Mouse (Mus musculus) bone marrow macrophage, adult 2 months (primary cell): ENCODE measurements around the gene Smc2.
"Not testable (repeated sequence)": the region's sequence is repeated elsewhere in the genome, so short reads cannot be mapped to it uniquely, and the experiment has no call there.

Experiments used
- CTCF ChIP-seq: IDR thresholded peaks from 2 replicates; pipeline ENCODE4 v1.5.1; 2012; ENCODE audit warnings: low read depth, mild to moderate bottlenecking, low read length, moderate library complexity
- POLR2A ChIP-seq: IDR thresholded peaks from 2 replicates; pipeline ENCODE4 v1.6.1; 2012; ENCODE audit warnings: mild to moderate bottlenecking, low read depth, low read length, borderline replicate concordance

- not testable (repeated sequence) for TF ChIP-seq CTCF, POLR2A
These were observed 58.1 kb downstream of the Smc2 start, which contains the start of gene Vma21-ps for GRCm38 (mm10) chr4:52497144-52497543.
